Mouse (Mus musculus): ENCODE measurements around the gene Ncan. TPM values are rescaled to one million over a fixed set of nuclear protein-coding genes. Genes with fewer than 3 reads are reported as not detected.

Ncan gene
- polyA plus RNA-seq, 1 experiment = 0.04 TPM

DNA sequence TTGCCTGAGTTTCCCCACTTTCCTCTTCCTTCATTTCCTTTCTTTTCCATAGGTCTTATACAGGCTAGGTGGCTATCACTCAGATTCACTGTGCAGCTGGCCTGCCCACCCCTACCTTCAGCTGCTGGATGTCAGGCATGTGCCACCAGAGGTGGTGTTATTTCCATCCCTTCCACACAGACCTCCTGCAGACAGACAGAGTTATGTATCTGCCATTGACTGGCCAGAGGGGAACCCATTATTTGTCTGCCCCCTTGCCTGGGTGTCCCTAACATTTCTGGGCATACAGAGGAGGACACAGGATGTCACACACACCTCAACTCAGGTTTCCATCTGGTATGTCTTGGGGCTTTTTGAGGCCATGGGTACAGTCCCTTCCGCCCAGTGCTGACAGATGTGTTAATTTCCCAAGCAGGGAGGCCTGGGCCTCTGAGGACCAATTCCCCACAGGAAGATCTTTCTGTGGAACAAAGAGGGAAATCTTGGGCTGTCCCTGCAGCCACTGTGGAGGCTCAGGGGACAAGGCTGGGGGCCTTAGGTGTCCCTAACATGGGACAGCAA, 36.6 kb upstream of the Ncan start:
- no peaks in the 10 kb centered on the region for H3K36me3 ChIP-seq (ENCODE audit: control insufficient read depth, insufficient read depth, low read length)
- TF ChIP-seq POLR2A (IDR thresholded peaks at IDR 0.05; ENCODE audit: low read depth, low read length) = no peak
- no peak for TF ChIP-seq CTCF (IDR thresholded peaks at IDR 0.05; ENCODE audit: extremely low read depth, insufficient read length, insufficient replicate concordance, low read depth, low read length)
- WGBS = 89% methylated on average over 1 of the region's 1 CpGs

DNA sequence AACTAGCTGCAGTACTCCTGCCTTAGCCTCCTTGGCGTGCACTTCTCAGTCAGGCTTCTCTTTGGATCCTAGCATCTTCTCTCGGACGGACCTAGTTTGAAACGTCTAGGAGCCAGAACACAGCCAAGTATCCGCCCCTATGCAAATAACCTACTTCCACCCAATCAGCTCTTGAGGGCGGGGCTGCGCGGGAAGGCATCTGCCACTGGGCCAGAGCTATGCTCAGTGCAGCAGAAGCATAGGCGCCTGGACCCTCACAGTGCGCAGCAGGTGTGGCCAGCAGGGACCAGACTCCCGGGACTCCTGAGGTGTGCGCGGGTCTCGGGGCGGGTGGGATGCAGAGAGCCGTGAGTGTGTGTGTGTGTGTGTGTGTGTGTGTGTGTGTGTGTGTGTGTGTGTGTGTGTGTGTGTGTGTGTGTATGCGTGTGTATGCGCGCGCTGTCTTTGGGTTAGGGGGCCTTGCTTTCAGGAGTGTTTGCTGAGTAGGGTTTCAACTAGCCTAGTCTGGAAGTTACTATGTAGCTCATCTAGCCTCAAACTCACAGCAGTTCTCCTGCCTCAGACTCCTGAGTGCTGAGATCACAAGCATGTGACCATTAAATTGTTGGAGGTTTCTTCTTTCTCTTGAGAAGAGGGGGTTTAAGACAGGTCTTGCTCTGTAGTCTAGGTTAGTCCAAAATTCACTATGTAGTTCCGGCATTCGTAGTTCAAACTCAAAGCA, 32.0 kb upstream of the Ncan start:
- peaks cover 5% of the 10 kb centered on the region for H3K4me1 ChIP-seq (ENCODE audit: control insufficient read depth, insufficient read depth, insufficient read length, low read length)
- H3K27me3 ChIP-seq (ENCODE audit: control insufficient read depth, insufficient read depth, low read length) = no peaks in the 10 kb centered on the region
- 6% methylated on average over 21 of the region's 22 CpGs for WGBS
- H3K4me3 ChIP-seq (ENCODE audit: low read depth, low read length) = no peak overlapping the region
- TF ChIP-seq CTCF (IDR thresholded peaks at IDR 0.05; ENCODE audit: extremely low read depth, insufficient read length, insufficient replicate concordance, low read depth, low read length) (no peak), POLR2A (IDR thresholded peaks at IDR 0.05; ENCODE audit: low read depth, low read length) (no peak)
- no peaks in the 10 kb centered on the region for H3K36me3 ChIP-seq (ENCODE audit: control insufficient read depth, insufficient read depth, low read length)
- H3K27ac ChIP-seq (ENCODE audit: insufficient read depth, low read depth, low read length) = no peak overlapping the region

More for the DNA sequence above, 36.6 kb upstream of the Ncan start:
- no peak overlapping the region for H3K4me3 ChIP-seq (ENCODE audit: low read depth, low read length)
- no peak overlapping the region for H3K27ac ChIP-seq (ENCODE audit: insufficient read depth, low read depth, low read length)
- H3K27me3 ChIP-seq (ENCODE audit: control insufficient read depth, insufficient read depth, low read length) = peaks cover 10% of the 10 kb centered on the region; the same call in 1 of the 2 replicates
- peaks cover 10% of the 10 kb centered on the region for H3K4me1 ChIP-seq (ENCODE audit: control insufficient read depth, insufficient read depth, insufficient read length, low read length)

DNA sequence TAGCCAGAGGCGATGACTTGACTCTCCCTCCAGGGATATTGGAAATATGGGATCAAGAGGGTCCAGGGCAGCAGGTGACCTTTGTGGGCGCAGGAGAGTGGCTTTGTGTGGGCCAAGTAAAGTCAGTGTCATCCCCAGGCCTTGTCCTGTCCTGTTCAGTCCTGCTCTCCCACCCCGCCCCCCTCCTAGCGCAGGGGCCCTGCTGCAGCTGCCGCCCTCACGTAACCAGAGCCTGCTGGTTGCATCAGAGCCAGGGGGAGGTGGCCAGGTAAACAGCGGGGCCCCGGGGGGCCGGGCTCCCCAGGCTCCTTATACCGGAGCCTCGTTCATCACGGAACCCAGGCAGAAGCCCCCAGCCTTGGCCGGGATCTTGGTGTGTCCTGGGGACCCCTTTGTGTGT, 29.5 kb upstream of the Ncan start:
- 18% methylated on average over 13 of the region's 13 CpGs for WGBS
- TF ChIP-seq POLR2A (IDR thresholded peaks at IDR 0.05; ENCODE audit: low read depth, low read length) (no peak), CTCF (IDR thresholded peaks at IDR 0.05; ENCODE audit: extremely low read depth, insufficient read length, insufficient replicate concordance, low read depth, low read length) (no peak)

DNA sequence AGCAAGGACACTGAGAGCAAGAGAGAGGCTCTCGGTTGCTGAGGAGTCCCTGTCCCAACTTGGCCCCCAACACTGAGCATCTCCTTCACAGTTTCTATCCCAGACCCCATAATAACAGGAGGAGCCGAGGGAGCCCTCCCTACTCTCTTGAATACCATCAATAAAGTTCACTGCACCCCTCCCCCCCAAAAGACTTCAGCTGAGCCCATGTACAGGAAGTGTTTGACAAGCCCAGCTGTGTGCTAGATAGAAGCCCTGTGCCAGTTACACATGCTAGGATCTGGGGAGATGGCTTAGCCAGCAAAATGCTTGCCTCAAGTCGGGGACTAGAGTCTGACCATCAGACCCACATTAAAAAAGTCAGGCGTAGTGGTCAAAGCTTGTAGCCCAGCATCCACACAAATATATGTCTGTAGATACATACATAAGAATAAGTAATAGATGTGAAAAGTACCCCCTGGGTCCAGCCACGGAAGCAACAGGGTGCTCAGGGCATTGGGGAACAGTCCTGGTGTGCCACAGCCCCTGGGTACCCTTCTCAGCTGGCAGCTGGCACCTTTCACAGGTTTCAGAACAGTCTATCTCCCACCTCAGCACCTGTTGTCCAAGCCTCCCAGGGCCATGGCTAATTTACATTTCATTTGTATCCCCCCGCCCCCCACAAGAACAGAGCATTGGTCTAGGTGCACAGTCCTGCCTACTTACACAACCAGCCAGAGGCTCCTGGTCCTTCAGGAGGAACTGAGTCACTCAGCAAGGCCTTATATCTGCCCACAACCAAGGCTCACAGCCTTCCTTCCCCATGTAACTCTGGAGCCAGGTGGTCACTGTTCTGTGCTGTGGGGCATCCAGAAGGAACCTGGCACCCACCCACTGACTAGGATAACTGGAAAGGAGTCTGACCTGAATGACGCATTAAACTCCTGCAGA, 27.3 kb upstream of the Ncan start:
- WGBS = 85% methylated on average over 7 of the region's 7 CpGs

More for the DNA sequence above, 29.5 kb upstream of the Ncan start:
- Histone ChIP-seq H3K27me3 (ENCODE audit: control insufficient read depth, insufficient read depth, low read length) (no peaks in the 10 kb centered on the region), H3K4me1 (ENCODE audit: control insufficient read depth, insufficient read depth, insufficient read length, low read length) (peaks cover 5% of the 10 kb centered on the region), H3K4me3 (ENCODE audit: low read depth, low read length) (no peak overlapping the region), H3K36me3 (ENCODE audit: control insufficient read depth, insufficient read depth, low read length) (peaks cover 16% of the 10 kb centered on the region; the same call in 1 of the 2 replicates), H3K27ac (ENCODE audit: insufficient read depth, low read depth, low read length) (no peak overlapping the region)

DNA sequence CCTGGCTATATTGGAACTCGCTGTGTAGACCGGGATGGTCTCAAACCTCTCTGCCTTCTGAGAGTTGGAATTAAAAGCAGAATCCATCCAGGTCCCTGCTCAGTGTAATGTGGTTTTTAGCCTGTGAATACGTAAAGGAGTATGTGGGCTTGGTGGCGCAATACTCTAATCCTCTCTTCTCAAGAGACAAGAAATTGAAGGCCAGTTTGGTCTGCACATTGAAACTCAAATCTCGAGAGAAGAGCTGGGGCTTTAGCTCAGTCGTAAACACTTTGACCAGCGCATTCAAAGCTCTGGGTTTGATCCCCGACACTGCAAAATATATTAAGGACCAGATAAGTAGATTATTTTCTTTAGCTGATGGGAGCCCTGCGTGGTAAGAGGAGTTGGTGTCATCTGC, 19.3 kb upstream of the Ncan start:
- 4% methylated on average over 9 of the region's 9 CpGs for WGBS
- H3K4me1 ChIP-seq (ENCODE audit: control insufficient read depth, insufficient read depth, insufficient read length, low read length) = peaks cover 12% of the 10 kb centered on the region
- no peak for TF ChIP-seq CTCF (IDR thresholded peaks at IDR 0.05; ENCODE audit: extremely low read depth, insufficient read length, insufficient replicate concordance, low read depth, low read length)
- no peak for TF ChIP-seq POLR2A (IDR thresholded peaks at IDR 0.05; ENCODE audit: low read depth, low read length)
- H3K27ac ChIP-seq (ENCODE audit: insufficient read depth, low read depth, low read length) = peak overlapping the region; percentile 80
- no peaks in the 10 kb centered on the region for H3K27me3 ChIP-seq (ENCODE audit: control insufficient read depth, insufficient read depth, low read length)
- peak overlapping the region; percentile 88 for H3K4me3 ChIP-seq (ENCODE audit: low read depth, low read length)
- H3K36me3 ChIP-seq (ENCODE audit: control insufficient read depth, insufficient read depth, low read length) = peaks cover 32% of the 10 kb centered on the region

More for the DNA sequence above, 27.3 kb upstream of the Ncan start:
- Histone ChIP-seq H3K4me1 (ENCODE audit: control insufficient read depth, insufficient read depth, insufficient read length, low read length) (peaks cover 5% of the 10 kb centered on the region), H3K4me3 (ENCODE audit: low read depth, low read length) (no peak overlapping the region), H3K27me3 (ENCODE audit: control insufficient read depth, insufficient read depth, low read length) (no peaks in the 10 kb centered on the region), H3K27ac (ENCODE audit: insufficient read depth, low read depth, low read length) (no peak overlapping the region), H3K36me3 (ENCODE audit: control insufficient read depth, insufficient read depth, low read length) (peaks cover 31% of the 10 kb centered on the region; the same call in 1 of the 2 replicates)
- no peak for TF ChIP-seq POLR2A (IDR thresholded peaks at IDR 0.05; ENCODE audit: low read depth, low read length)
- no peak for TF ChIP-seq CTCF (IDR thresholded peaks at IDR 0.05; ENCODE audit: extremely low read depth, insufficient read length, insufficient replicate concordance, low read depth, low read length)

DNA sequence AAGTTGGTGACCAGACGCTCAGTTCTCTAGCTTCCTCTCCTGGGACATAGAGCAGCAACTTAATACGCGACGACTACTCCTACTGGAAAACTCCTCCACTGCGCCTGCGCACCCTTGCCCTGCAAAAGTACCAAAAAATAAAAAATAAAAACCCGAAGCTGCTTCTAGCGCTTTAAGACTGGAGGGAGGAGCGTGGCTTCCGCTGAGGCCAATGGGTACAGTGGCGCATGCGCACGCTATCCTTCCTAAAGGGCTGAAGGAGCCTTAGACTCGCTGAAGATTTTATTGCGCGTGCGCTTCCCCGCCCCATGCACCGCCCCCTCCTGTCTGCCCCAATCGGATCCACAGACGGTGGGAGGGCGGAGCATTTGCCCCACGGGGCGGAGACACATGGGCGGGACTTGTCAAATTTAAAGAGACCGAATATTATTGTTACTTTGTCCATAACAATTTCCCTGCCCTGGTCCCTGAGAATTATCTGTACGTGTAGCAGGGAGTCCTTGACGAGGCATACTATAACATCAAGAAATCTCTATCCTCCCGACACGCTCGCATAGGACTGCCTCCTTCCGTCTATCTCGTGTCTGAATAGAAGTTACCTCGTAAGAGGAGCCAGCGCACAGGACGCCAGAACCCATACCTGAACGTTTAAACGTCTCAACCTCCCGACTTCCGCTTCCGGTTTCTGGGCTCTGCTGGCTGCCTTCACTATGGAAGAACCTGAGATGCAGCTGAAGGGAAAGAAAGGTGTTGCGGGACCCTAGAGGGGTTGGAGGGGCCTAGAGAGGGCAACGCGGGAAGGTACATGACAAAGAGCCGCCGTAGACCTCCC, 18.6 kb upstream of the Ncan start, which contains the start of the genes Rfxank, Borcs8 and Mef2b:
TSS of gene Rfxank (minus strand) at position 129 of the 832 bp plus-strand sequence.
TSS of gene Borcs8 (plus strand) at position 474 of the 832 bp plus-strand sequence.
TSS of gene Mef2b (plus strand) at position 686 of the 832 bp plus-strand sequence.
- WGBS = under 1% methylated on average over 46 of the region's 46 CpGs
- H3K36me3 ChIP-seq (ENCODE audit: control insufficient read depth, insufficient read depth, low read length) = peaks cover 33% of the 10 kb centered on the region
- peaks cover 12% of the 10 kb centered on the region for H3K4me1 ChIP-seq (ENCODE audit: control insufficient read depth, insufficient read depth, insufficient read length, low read length)
- H3K27ac ChIP-seq (ENCODE audit: insufficient read depth, low read depth, low read length) = peak within 1 kb of the TSS; percentile 80
- peak; percentile 57; the same call in 1 of the 2 replicates for TF ChIP-seq POLR2A (IDR thresholded peaks at IDR 0.05; ENCODE audit: low read depth, low read length)
- TF ChIP-seq CTCF (IDR thresholded peaks at IDR 0.05; ENCODE audit: extremely low read depth, insufficient read length, insufficient replicate concordance, low read depth, low read length) = no peak
- H3K27me3 ChIP-seq (ENCODE audit: control insufficient read depth, insufficient read depth, low read length) = no peaks in the 10 kb centered on the region
- peak within 1 kb of the TSS; percentile 88 for H3K4me3 ChIP-seq (ENCODE audit: low read depth, low read length)

All from small intestine, adult 2 months (tissue).